Mouse (Mus musculus): ENCODE results near the gene Idnk. TPM values are rescaled to one million over a fixed set of nuclear protein-coding genes. Genes with fewer than 3 reads are reported as not detected.
"Not testable (repeated sequence)": the region's sequence is repeated elsewhere in the genome, so short reads cannot be mapped to it uniquely, and the experiment has no call there.

The Idnk gene
- polyA plus RNA-seq, 1 experiment from 2014 or later, result 38.9 TPM

GRCm38 (mm10) chr13:58124989-58125388, 32.5 kb upstream of the Idnk start:
- Histone ChIP-seq H3K36me3 (peaks cover 8% of the 10 kb centered on the region), H3K4me1 (peaks cover 40% of the 10 kb centered on the region), H3K9me3 (no peaks in the 10 kb centered on the region), H3K27me3 (no peaks in the 10 kb centered on the region), H3K27ac (no peak overlapping the region), H3K9ac (no peak overlapping the region), H3K4me2 (replicated peaks) (peak overlapping the region; percentile 73), H3K4me3 (0 out of 2 replicates have a peak overlapping the region, but pooled peaks have one; percentile 14)
- 68% methylated on average over 2 of the region's 2 CpGs for WGBS
- ATAC-seq (ENCODE audit: low FRiP score, low read depth), result no peak

- Histone ChIP-seq H3K4me1 (peaks cover 41% of the 10 kb centered on the region), H3K27ac (no peak overlapping the region), H3K4me2 (replicated peaks) (peak overlapping the region; percentile 73), H3K4me3 (peak overlapping the region; percentile 99), H3K27me3 (no peaks in the 10 kb centered on the region), H3K9ac (0 out of 2 replicates have a peak overlapping the region, but pooled peaks have one; percentile 36), H3K9me3 (no peaks in the 10 kb centered on the region), H3K36me3 (peaks cover 8% of the 10 kb centered on the region)
- no peak for ATAC-seq (ENCODE audit: low FRiP score, low read depth)
- 26% methylated on average over 7 of the region's 7 CpGs for WGBS
Measured at GRCm38 (mm10) chr13:58126126-58126525, 31.3 kb upstream of the Idnk start.

GRCm38 (mm10) chr13:58126862-58127765, 30.3 kb upstream of the Idnk start:
- Histone ChIP-seq H3K27ac (peak overlapping the region; percentile 99), H3K9ac (peak overlapping the region; percentile 99), H3K4me3 (peak overlapping the region; percentile 99), H3K27me3 (no peaks in the 10 kb centered on the region), H3K36me3 (peaks cover 8% of the 10 kb centered on the region), H3K4me1 (peaks cover 41% of the 10 kb centered on the region), H3K4me2 (replicated peaks) (peak overlapping the region; percentile 73), H3K9me3 (no peaks in the 10 kb centered on the region)
- under 1% methylated on average over 72 of the region's 92 CpGs for WGBS
- no peak for ATAC-seq (ENCODE audit: low FRiP score, low read depth)

GRCm38 (mm10) chr13:58127766-58128361, 29.6 kb upstream of the Idnk start:
- peak overlapping the region; percentile 99 for H3K27ac ChIP-seq
- peaks cover 41% of the 10 kb centered on the region for H3K4me1 ChIP-seq
- no peaks in the 10 kb centered on the region for H3K27me3 ChIP-seq
- peak overlapping the region; percentile 99 for H3K4me3 ChIP-seq
- ATAC-seq (ENCODE audit: low FRiP score, low read depth), result peak; percentile 33
- H3K9me3 ChIP-seq, result no peaks in the 10 kb centered on the region
- H3K4me2 ChIP-seq (replicated peaks), result peak overlapping the region; percentile 73
- H3K36me3 ChIP-seq, result peaks cover 8% of the 10 kb centered on the region
- peak overlapping the region; percentile 99 for H3K9ac ChIP-seq
- under 1% methylated on average over 79 of the region's 81 CpGs for WGBS

- H3K9me3 ChIP-seq, result no peaks in the 10 kb centered on the region
- ATAC-seq (ENCODE audit: low FRiP score, low read depth), result peak; percentile 94
- WGBS, result 1% methylated on average over 25 of the region's 62 CpGs
- H3K4me1 ChIP-seq, result peaks cover 36% of the 10 kb centered on the region
- peak within 1 kb of the TSS; percentile 99 for H3K4me3 ChIP-seq
- H3K36me3 ChIP-seq, result peaks cover 8% of the 10 kb centered on the region
- no peaks in the 10 kb centered on the region for H3K27me3 ChIP-seq
- H3K9ac ChIP-seq, result peak within 1 kb of the TSS; percentile 99
- peak within 1 kb of the TSS; percentile 99 for H3K27ac ChIP-seq
- H3K4me2 ChIP-seq (replicated peaks), result peak within 1 kb of the TSS; percentile 77
Measured at GRCm38 (mm10) chr13:58128396-58128767, 29.1 kb upstream of the Idnk start, which contains the start of gene Hnrnpa0. Hnrnpa0 (minus strand) TSS chr13:58128556.

- H3K27me3 ChIP-seq, result no peaks in the 10 kb centered on the region
- H3K9ac ChIP-seq, result peak overlapping the region; percentile 99
- H3K4me2 ChIP-seq (replicated peaks), result peak overlapping the region; percentile 77
- H3K9me3 ChIP-seq, result no peaks in the 10 kb centered on the region
- peak overlapping the region; percentile 99 for H3K27ac ChIP-seq
- peak; percentile 97 for ATAC-seq (ENCODE audit: low FRiP score, low read depth)
- WGBS, result under 1% methylated on average over 82 of the region's 83 CpGs
- H3K36me3 ChIP-seq, result peaks cover 8% of the 10 kb centered on the region
- H3K4me3 ChIP-seq, result peak overlapping the region; percentile 99
- peaks cover 30% of the 10 kb centered on the region for H3K4me1 ChIP-seq
Measured at GRCm38 (mm10) chr13:58128768-58129671, 28.4 kb upstream of the Idnk start.

- Histone ChIP-seq H3K9me3 (no peaks in the 10 kb centered on the region; the same call in 1 of the 2 replicates), H3K27ac (peak overlapping the region; percentile 99), H3K4me1 (peaks cover 23% of the 10 kb centered on the region), H3K9ac (peak overlapping the region; percentile 99), H3K36me3 (peaks cover 8% of the 10 kb centered on the region), H3K4me3 (peak overlapping the region; percentile 99), H3K27me3 (no peaks in the 10 kb centered on the region), H3K4me2 (replicated peaks) (peak overlapping the region; percentile 77)
- 30% methylated on average over 4 of the region's 4 CpGs for WGBS
- ATAC-seq (ENCODE audit: low FRiP score, low read depth), result no peak
Measured at GRCm38 (mm10) chr13:58129687-58130246, 27.7 kb upstream of the Idnk start.

GRCm38 (mm10) chr13:58131692-58132091, 25.8 kb upstream of the Idnk start:
- no peak for ATAC-seq (ENCODE audit: low FRiP score, low read depth)
- H3K4me1 ChIP-seq, result peaks cover 9% of the 10 kb centered on the region
- WGBS, result 50% methylated on average over 3 of the region's 3 CpGs
- H3K4me3 ChIP-seq, result no peak overlapping the region
- H3K4me2 ChIP-seq (replicated peaks), result no peak overlapping the region
- no peak overlapping the region for H3K9ac ChIP-seq
- no peak overlapping the region for H3K27ac ChIP-seq
- peaks cover 6% of the 10 kb centered on the region; the same call in 1 of the 2 replicates for H3K9me3 ChIP-seq
- no peaks in the 10 kb centered on the region for H3K27me3 ChIP-seq
- peaks cover 4% of the 10 kb centered on the region; the same call in 1 of the 2 replicates for H3K36me3 ChIP-seq

- 94% methylated on average over 8 of the region's 8 CpGs for WGBS
- H3K27ac ChIP-seq; H3K9me3 ChIP-seq; H3K9ac ChIP-seq; H3K4me3 ChIP-seq; H3K4me2 ChIP-seq (replicated peaks); H3K27me3 ChIP-seq; H3K36me3 ChIP-seq; ATAC-seq (ENCODE audit: low FRiP score, low read depth); H3K4me1 ChIP-seq: not testable (repeated sequence)
Measured at GRCm38 (mm10) chr13:58146603-58147002, 10.8 kb upstream of the Idnk start.

- WGBS, result 76% methylated on average over 1 of the region's 1 CpGs
- Histone ChIP-seq H3K4me2 (replicated peaks) (no peak overlapping the region), H3K4me3 (no peak overlapping the region), H3K9me3 (peaks cover 5% of the 10 kb centered on the region; the same call in 1 of the 2 replicates), H3K4me1 (peaks cover 10% of the 10 kb centered on the region; the same call in 1 of the 2 replicates), H3K36me3 (no peaks in the 10 kb centered on the region), H3K9ac (no peak overlapping the region), H3K27ac (no peak overlapping the region), H3K27me3 (no peaks in the 10 kb centered on the region)
- no peak for ATAC-seq (ENCODE audit: low FRiP score, low read depth)
Measured at GRCm38 (mm10) chr13:58147760-58148159, 9.7 kb upstream of the Idnk start.

GRCm38 (mm10) chr13:58148256-58148831, 9.1 kb upstream of the Idnk start:
- Histone ChIP-seq H3K36me3 (no peaks in the 10 kb centered on the region), H3K9me3 (peaks cover 5% of the 10 kb centered on the region; the same call in 1 of the 2 replicates), H3K4me1 (peaks cover 10% of the 10 kb centered on the region; the same call in 1 of the 2 replicates), H3K4me2 (replicated peaks) (peak overlapping the region; percentile 69), H3K9ac (peak overlapping the region; percentile 46; the same call in 1 of the 2 replicates), H3K4me3 (peak overlapping the region; percentile 44), H3K27me3 (no peaks in the 10 kb centered on the region), H3K27ac (no peak overlapping the region)
- peak; percentile 90 for ATAC-seq (ENCODE audit: low FRiP score, low read depth)
- WGBS, result under 1% methylated on average over 17 of the region's 17 CpGs
